Mouse (Mus musculus): ENCODE measurements at regions not wholly inside any gene's neighbourhood (a gene's known extent, or its start where the extent isn't known, plus 50 kb on each side); places are given as distances from the start of the nearest gene placed in this dataset.

DNA sequence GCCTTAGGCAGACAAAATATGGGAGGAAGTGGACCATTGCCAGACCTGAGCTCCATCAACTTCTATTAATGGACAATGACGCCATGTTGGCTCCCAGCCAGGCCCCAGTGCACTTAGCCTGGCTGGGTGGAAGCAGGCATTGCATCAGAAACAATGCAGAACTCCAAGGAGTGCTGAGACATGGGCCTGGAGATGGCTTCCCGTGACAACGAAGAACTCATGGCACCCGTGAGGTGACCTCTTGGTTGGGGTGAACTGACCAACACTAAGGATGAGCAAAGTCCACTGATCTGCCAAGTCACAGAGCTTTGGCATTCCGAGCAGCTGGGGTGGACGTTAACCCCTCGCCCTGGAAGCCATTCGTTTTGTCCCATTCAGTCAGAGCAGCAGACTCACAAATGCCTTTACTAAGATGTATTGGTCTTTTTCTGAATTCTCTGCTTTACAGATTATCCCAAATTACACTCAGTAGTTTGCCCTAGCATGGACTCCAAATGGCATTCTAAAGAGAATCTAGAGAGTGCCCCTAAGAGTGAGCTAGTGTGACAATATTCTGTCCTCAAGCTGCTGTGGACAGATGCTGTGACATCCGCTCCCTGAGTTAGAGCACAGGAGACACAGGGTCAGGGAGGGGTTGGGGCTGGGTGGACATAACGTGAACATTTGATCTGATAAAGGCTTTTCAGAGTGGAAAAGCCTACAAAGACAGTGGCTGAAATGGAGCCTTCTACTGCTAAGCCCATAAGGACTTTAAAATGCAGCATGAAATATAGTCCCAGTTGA, 108.8 kb downstream of the Snx18 start:
- WGBS, result 75% methylated on average over 10 of the region's 10 CpGs
- no peak for TF ChIP-seq POLR2A (IDR thresholded peaks at IDR 0.05; ENCODE audit: borderline replicate concordance, control insufficient read depth, low read depth, low read length)
- TF ChIP-seq CTCF (IDR thresholded peaks at IDR 0.05; ENCODE audit: control insufficient read depth, insufficient read depth, low read length), result no peak
- H3K4me1 ChIP-seq (ENCODE audit: control insufficient read depth, insufficient read depth, low read length), result peaks cover 2% of the 10 kb centered on the region; the same call in 1 of the 2 replicates
- no peak overlapping the region for H3K27ac ChIP-seq (ENCODE audit: control insufficient read depth, insufficient read depth, low read depth, low read length, poor library complexity)
- no peak overlapping the region for H3K4me3 ChIP-seq (replicated peaks; ENCODE audit: control insufficient read depth, low read depth, low read length)

DNA sequence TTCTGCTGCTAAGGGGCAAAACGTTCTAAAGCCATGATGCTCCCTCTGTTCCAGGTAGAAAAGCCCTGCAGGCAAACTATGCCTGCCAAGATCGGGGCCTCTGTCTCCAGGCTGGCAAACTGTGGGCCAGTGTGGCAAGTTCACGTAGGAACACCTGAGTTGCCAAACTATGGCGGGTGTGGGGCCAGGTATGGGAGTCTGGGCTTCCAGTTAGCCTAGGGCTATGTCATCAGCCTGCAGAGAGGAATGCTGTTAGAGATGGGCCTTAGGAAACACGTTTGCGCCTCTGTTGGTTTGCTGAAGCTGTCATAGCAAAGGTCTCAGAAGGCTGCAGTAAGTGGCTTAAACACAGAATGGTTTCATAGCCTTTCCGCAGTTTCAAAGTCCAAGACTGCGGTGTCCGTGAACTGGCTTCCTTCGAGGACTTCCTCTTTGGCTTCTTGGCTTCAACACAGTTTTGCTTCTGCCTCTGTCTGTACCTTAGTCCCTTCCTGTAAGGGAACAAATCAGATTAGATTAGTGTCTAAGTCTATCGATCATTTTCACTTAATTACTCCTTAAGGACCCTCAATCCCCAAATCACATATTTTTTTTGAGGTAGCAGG, 110.1 kb downstream of the Snx18 start:
- no peak for TF ChIP-seq POLR2A (IDR thresholded peaks at IDR 0.05; ENCODE audit: borderline replicate concordance, control insufficient read depth, low read depth, low read length)
- TF ChIP-seq CTCF (IDR thresholded peaks at IDR 0.05; ENCODE audit: control insufficient read depth, insufficient read depth, low read length), result no peak
- Histone ChIP-seq H3K4me1 (ENCODE audit: control insufficient read depth, insufficient read depth, low read length) (peaks cover 2% of the 10 kb centered on the region; the same call in 1 of the 2 replicates), H3K27ac (ENCODE audit: control insufficient read depth, insufficient read depth, low read depth, low read length, poor library complexity) (peak overlapping the region; percentile 54), H3K4me3 (replicated peaks; ENCODE audit: control insufficient read depth, low read depth, low read length) (no peak overlapping the region)
- 21% methylated on average over 11 of the region's 11 CpGs for WGBS

DNA sequence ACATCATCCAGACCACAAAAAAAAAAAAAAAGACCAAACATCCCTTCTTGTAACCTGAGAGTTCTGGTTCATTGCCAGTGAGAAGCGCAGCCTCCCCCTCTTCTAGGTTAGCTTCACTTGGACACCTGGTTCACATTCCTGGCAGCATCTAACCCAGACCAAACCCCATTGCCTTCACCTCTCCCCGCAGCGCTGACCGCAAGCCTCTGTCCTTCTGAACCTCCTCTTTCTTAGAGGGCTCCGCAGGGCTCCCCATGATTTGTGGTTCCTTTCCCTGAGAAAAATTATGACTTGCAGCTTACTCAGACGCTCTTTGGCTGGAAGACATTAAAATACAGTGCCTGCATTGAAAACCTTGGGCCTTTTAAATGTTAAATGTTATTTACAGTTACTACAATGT, 115.8 kb downstream of the Snx18 start:
- Histone ChIP-seq H3K4me1 (ENCODE audit: control insufficient read depth, insufficient read depth, low read length) (peaks cover 2% of the 10 kb centered on the region; the same call in 1 of the 2 replicates), H3K27ac (ENCODE audit: control insufficient read depth, insufficient read depth, low read depth, low read length, poor library complexity) (no peak overlapping the region), H3K4me3 (replicated peaks; ENCODE audit: control insufficient read depth, low read depth, low read length) (no peak overlapping the region)
- whole genome bisulfite sequencing, result 85% methylated on average over 6 of the region's 6 CpGs
- no peak for TF ChIP-seq POLR2A (IDR thresholded peaks at IDR 0.05; ENCODE audit: borderline replicate concordance, control insufficient read depth, low read depth, low read length)
- no peak for TF ChIP-seq CTCF (IDR thresholded peaks at IDR 0.05; ENCODE audit: control insufficient read depth, insufficient read depth, low read length)

DNA sequence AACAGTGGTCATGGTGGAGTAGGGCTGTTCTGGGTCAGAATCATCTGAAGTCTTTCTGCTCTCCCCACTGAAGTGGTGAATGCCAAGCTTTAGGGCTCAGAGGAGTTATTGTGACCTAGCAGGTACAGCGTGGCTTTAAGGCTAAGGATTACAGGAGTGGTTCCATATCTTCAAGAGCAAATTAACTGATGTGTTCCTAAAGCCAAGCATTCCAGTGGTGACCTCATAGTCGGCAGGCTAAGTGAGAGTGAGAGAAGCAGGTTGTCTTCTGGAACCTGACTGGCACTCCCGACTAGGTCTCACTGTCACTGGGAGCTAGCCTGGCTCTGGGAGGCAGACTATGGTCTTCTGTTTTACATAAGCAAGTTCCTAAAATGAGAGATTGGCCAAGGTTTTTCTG, 116.3 kb downstream of the Snx18 start:
- H3K27ac ChIP-seq (ENCODE audit: control insufficient read depth, insufficient read depth, low read depth, low read length, poor library complexity), result no peak overlapping the region
- peaks cover under 1% of the 10 kb centered on the region; the same call in 1 of the 2 replicates for H3K4me1 ChIP-seq (ENCODE audit: control insufficient read depth, insufficient read depth, low read length)
- no peak overlapping the region for H3K4me3 ChIP-seq (replicated peaks; ENCODE audit: control insufficient read depth, low read depth, low read length)
- 84% methylated on average over 3 of the region's 3 CpGs for WGBS
- no peak for TF ChIP-seq POLR2A (IDR thresholded peaks at IDR 0.05; ENCODE audit: borderline replicate concordance, control insufficient read depth, low read depth, low read length)
- no peak for TF ChIP-seq CTCF (IDR thresholded peaks at IDR 0.05; ENCODE audit: control insufficient read depth, insufficient read depth, low read length)

DNA sequence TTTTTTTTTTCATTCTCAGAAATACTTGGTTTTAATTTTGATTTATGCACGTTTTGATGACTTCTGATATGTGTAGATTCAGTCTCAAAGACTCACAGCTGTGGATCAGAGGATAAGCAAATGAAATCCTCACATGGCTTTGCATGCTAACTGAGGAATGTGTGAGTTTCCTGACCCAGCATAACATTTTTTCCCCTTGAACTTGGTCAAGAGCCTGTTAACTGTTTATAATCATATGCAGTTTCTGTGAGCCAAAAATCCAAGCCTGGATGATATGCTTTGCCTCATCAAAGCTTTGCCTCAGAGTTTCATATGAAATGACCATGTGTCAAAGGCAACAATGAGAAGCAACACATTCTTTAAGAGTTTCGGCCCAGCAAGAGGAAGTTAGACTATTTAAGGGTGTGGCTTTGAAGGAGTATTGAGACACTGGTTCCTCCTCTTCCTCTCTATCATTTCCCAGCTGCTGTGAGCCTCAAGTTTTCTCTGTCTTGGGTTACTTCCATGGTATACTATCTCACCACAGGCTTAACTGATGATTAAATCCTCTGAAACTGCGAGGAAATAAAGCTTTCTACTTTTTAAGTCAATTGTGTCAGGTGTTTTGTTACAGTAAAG, 117.9 kb downstream of the Snx18 start:
- TF ChIP-seq POLR2A (IDR thresholded peaks at IDR 0.05; ENCODE audit: borderline replicate concordance, control insufficient read depth, low read depth, low read length) (no peak), CTCF (IDR thresholded peaks at IDR 0.05; ENCODE audit: control insufficient read depth, insufficient read depth, low read length) (no peak)
- Histone ChIP-seq H3K4me1 (ENCODE audit: control insufficient read depth, insufficient read depth, low read length) (no peaks in the 10 kb centered on the region), H3K27ac (ENCODE audit: control insufficient read depth, insufficient read depth, low read depth, low read length, poor library complexity) (no peak overlapping the region), H3K4me3 (replicated peaks; ENCODE audit: control insufficient read depth, low read depth, low read length) (no peak overlapping the region)
- 50% methylated on average over 3 of the region's 3 CpGs for WGBS

DNA sequence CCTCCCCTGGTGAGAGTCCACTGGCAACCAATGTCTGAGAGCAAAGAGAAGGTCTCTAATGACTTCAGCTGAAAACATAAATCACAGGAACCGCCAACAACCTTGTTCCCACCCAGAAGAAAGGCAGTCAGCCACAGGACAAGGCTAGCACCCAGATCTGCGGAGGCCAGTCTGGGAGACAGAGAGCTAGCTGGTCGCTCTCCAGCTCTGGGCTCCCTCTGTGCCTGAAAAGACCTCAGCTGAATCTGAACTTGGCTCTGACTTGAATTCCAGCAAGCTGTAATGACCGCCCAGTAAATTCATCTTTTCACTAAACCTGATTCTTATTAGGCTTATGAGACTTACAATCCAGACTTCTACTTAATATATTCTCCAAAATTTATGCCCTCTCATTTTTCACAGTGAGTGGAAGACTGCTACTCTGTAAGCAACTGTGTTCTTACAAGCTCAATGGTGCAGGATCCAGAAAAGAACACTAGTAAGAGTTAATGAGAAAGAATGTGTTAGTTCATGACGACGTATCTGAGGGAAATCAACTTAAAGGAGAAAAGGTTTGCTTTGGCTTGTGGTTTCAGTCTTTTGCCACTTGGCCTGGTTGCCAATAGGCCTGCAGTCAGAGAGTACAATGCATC, 119.2 kb downstream of the Snx18 start:
- 74% methylated on average over 6 of the region's 6 CpGs for WGBS
- no peak overlapping the region for H3K27ac ChIP-seq (ENCODE audit: control insufficient read depth, insufficient read depth, low read depth, low read length, poor library complexity)

DNA sequence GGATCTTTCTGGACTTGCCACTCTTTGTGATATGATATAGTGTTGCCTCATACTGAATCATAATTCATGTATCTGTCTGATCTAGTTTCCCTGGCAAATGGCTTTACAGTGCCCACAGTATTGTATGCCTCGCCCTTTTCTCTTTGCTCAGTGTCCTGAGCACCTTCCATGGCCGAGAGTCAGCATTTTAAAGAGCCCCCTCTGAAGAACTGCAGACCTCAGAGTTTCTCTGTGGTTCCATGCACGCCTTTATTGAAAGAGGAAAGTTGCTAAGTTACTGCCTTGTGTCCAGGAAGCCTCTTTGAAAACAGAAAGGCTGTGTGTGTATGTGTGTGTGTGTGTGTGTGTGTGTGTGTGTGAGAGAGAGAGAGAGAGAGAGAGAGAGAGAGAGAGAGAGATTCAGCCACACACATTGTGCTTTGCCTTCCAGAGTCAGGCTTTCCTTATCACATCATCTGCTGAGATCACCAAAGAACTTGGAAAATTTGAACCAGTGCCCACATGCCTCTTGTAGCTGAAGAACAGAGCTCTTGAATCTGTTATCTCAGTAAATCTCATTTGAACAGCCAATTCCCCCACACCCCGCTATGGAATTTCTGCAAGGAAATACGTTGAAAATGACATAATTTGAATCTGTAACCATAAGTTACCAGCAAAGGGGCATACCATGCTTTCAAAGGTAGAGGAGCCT, 122.6 kb downstream of the Snx18 start:
- 47% methylated on average over 5 of the region's 5 CpGs for WGBS
- Histone ChIP-seq H3K4me1 (ENCODE audit: control insufficient read depth, insufficient read depth, low read length) (peaks cover 2% of the 10 kb centered on the region; the same call in 1 of the 2 replicates), H3K4me3 (replicated peaks; ENCODE audit: control insufficient read depth, low read depth, low read length) (no peak overlapping the region), H3K27ac (ENCODE audit: control insufficient read depth, insufficient read depth, low read depth, low read length, poor library complexity) (no peak overlapping the region)
- no peak for TF ChIP-seq CTCF (IDR thresholded peaks at IDR 0.05; ENCODE audit: control insufficient read depth, insufficient read depth, low read length)
- TF ChIP-seq POLR2A (IDR thresholded peaks at IDR 0.05; ENCODE audit: borderline replicate concordance, control insufficient read depth, low read depth, low read length), result no peak

More for the DNA sequence above, 119.2 kb downstream of the Snx18 start:
- H3K4me1 ChIP-seq (ENCODE audit: control insufficient read depth, insufficient read depth, low read length), result peaks cover 2% of the 10 kb centered on the region; the same call in 1 of the 2 replicates
- TF ChIP-seq POLR2A (IDR thresholded peaks at IDR 0.05; ENCODE audit: borderline replicate concordance, control insufficient read depth, low read depth, low read length) (no peak), CTCF (IDR thresholded peaks at IDR 0.05; ENCODE audit: control insufficient read depth, insufficient read depth, low read length) (no peak)
- no peak overlapping the region for H3K4me3 ChIP-seq (replicated peaks; ENCODE audit: control insufficient read depth, low read depth, low read length)

Data from bone marrow, adult 2 months (tissue).